9 mouse cellular contexts compared by ENCODE assay signal in the genomic region with DNA sequence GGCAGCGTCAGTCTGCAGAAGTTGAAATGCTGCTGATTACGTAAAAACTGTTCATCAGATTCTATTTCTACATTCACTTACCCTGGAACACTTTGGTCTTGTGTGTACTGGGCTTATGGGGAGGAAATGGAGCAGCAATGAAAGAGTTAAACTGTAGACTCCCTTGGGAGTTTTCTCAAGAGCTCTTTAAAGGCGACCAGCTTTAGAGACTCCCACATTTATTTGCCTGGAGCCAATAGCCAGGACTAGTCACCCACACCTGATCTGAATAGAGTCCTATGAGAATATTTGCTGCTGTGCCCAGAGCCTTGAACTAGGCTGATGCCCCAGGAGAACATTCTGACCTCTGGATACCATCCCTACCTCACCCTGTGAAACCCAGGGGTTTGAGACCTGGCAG. TPM values are rescaled to one million over a fixed set of nuclear protein-coding genes. Genes with fewer than 3 reads are reported as not detected.
DNase-seq lines count a peak whose midpoint lies in the region; ATAC-seq and TF ChIP-seq lines count a peak whose summit lies in the region.
"Had no signal": no experiment of that assay in that cellular context is flagged by ENCODE, and none has a peak within 500 bp of the region (broad histone marks: within the 10 kb centered on the region; RNA-seq: fewer than 3 reads in every experiment).

No protein-coding gene starts in this region.

- DNase-seq in lung, postnatal 10 days: no peak
- peak; percentile 29 for DNase-seq in hindbrain, embryonic 11.5 days (ENCODE audit: low spot score)
- DNase-seq in limb, embryonic 14.5 days (ENCODE audit: low spot score): no peak
- DNase-seq in telencephalon, adult 2 months (ENCODE audit: low read depth, low spot score): peak; percentile 17
- no peak for DNase-seq in urinary bladder, postnatal 14 days (ENCODE audit: low spot score)
- DNase-seq in adrenal gland, postnatal 10 days: no peak
- DNase-seq in heart, adult 8-10 months (ENCODE audit: low spot score): no peak

- peak overlapping the region; percentile 88 for H3K4me2 ChIP-seq in lung, embryonic 16.5 days (ENCODE audit: low read depth, low read length)
- peak overlapping the region; percentile 93 for H3K4me2 ChIP-seq in hindbrain, embryonic 11.5 days (replicated peaks; ENCODE audit: low read depth, low read length)
- H3K4me2 ChIP-seq in limb, embryonic 14.5 days (replicated peaks; ENCODE audit: low read depth, low read length, severe bottlenecking): peak overlapping the region; percentile 98

- no peak overlapping the region for H3K9ac ChIP-seq in lung, embryonic 16.5 days (ENCODE audit: low read length)
- H3K9ac ChIP-seq in hindbrain, embryonic 11.5 days (ENCODE audit: low read depth, low read length): no peak overlapping the region
- no peak overlapping the region for H3K9ac ChIP-seq in limb, embryonic 14.5 days (ENCODE audit: low read depth, low read length, severe bottlenecking)

- H3K27me3 ChIP-seq in lung, embryonic 16.5 days (ENCODE audit: control insufficient read depth, insufficient read depth, low read depth, low read length): peaks cover 2% of the 10 kb centered on the region; the same call in 1 of the 2 replicates
- no peaks in the 10 kb centered on the region for H3K27me3 ChIP-seq in hindbrain, embryonic 11.5 days (ENCODE audit: control insufficient read depth, insufficient read depth, low read length)
- no peaks in the 10 kb centered on the region for H3K27me3 ChIP-seq in limb, embryonic 14.5 days (ENCODE audit: control insufficient read depth, insufficient read depth, low read length)

- no peaks in the 10 kb centered on the region for H3K9me3 ChIP-seq in lung, embryonic 16.5 days (ENCODE audit: control insufficient read depth, low read length)
- no peaks in the 10 kb centered on the region for H3K9me3 ChIP-seq in hindbrain, embryonic 11.5 days (ENCODE audit: control insufficient read depth, low read length)
- H3K9me3 ChIP-seq in limb, embryonic 14.5 days (ENCODE audit: control insufficient read depth, low read length): no peaks in the 10 kb centered on the region

- peaks cover 7% of the 10 kb centered on the region for H3K4me1 ChIP-seq in lung, embryonic 16.5 days (replicated peaks; ENCODE audit: control insufficient read depth, insufficient read depth, low read length)
- H3K4me1 ChIP-seq in hindbrain, embryonic 11.5 days (replicated peaks; ENCODE audit: control insufficient read depth, insufficient read depth, low read length): no peaks in the 10 kb centered on the region
- no peaks in the 10 kb centered on the region for H3K4me1 ChIP-seq in limb, embryonic 14.5 days (ENCODE audit: control insufficient read depth, insufficient read depth, low read length)

- H3K27ac ChIP-seq in lung, embryonic 16.5 days (ENCODE audit: low read length): no peak overlapping the region
- no peak overlapping the region for H3K27ac ChIP-seq in hindbrain, embryonic 11.5 days (ENCODE audit: low read depth, low read length)
- no peak overlapping the region for H3K27ac ChIP-seq in limb, embryonic 14.5 days (replicated peaks; ENCODE audit: low read depth, low read length)

- H3K36me3 ChIP-seq in lung, embryonic 16.5 days (ENCODE audit: control insufficient read depth, insufficient read depth, low read length): no peaks in the 10 kb centered on the region
- no peaks in the 10 kb centered on the region for H3K36me3 ChIP-seq in hindbrain, embryonic 11.5 days (ENCODE audit: control insufficient read depth, insufficient read depth, low read length)
- H3K36me3 ChIP-seq in limb, embryonic 14.5 days (ENCODE audit: control insufficient read depth, insufficient read depth, low read length): no peaks in the 10 kb centered on the region

- ATAC-seq in lung, embryonic 16.5 days (ENCODE audit: low read depth): peak; percentile 54
- ATAC-seq in hindbrain, embryonic 11.5 days (ENCODE audit: low FRiP score): no peak
- ATAC-seq in limb, embryonic 14.5 days (ENCODE audit: low FRiP score, low read depth): no peak

- H3K4me3 ChIP-seq in lung, embryonic 16.5 days (ENCODE audit: low read length): no peak overlapping the region
- peak overlapping the region; percentile 64 for H3K4me3 ChIP-seq in hindbrain, embryonic 11.5 days (ENCODE audit: low read depth, low read length)
- peak overlapping the region; percentile 61 for H3K4me3 ChIP-seq in limb, embryonic 14.5 days (replicated peaks; ENCODE audit: low read length)

- 6% methylated on average over 3 of the region's 3 CpGs for WGBS in lung, embryonic 16.5 days
- 23% methylated on average over 3 of the region's 3 CpGs for WGBS in hindbrain, embryonic 11.5 days
- WGBS in limb, embryonic 14.5 days: 9% methylated on average over 3 of the region's 3 CpGs

- TF ChIP-seq POLR2A in limb, embryonic 14.5 days (IDR thresholded peaks at IDR 0.05; ENCODE audit: borderline replicate concordance, extremely low read depth, insufficient read depth, insufficient read length): no peak

RNA-seq across cellular contexts. Expression of a gene that starts 1.7 kb away (rescaled TPM):
- polyA plus RNA-seq in lung, embryonic 16.5 days (2015; fragmentation: Nextera tagmentation; extraction: Ambion mirVana): 2.0 and 2.1 TPM in 2 replicates
- 18.1 and 20.8 TPM in 2 replicates for polyA plus RNA-seq in hindbrain, embryonic 11.5 days (2014; fragmentation: Nextera tagmentation; extraction: Ambion mirVana)
- 7.2 and 7.4 TPM in 2 replicates for polyA plus RNA-seq in limb, embryonic 14.5 days (2012; rRNA removed)
- polyA plus RNA-seq in limb, embryonic 14.5 days (2014; fragmentation: Nextera tagmentation; extraction: Ambion mirVana): 12.7 and 12.8 TPM in 2 replicates
- total RNA-seq in adrenal gland, postnatal 10 days (2021): 1 to 10 TPM; 4.9 to 7.8 TPM
- total RNA-seq in heart, adult 8-10 months (2022): under 1 TPM in 3 of 4 experiments, not detected in 1; 0.09 to 0.33 (median 0.13) TPM
- total RNA-seq: common myeloid progenitor, adult 5-6 weeks had no signal

Comparison
In these comparisons a context has a peak if more than half of its experiments do, and no peak if none do; other contexts are left out.
1. DNase-seq: peak in hindbrain, embryonic 11.5 days (single experiment) and telencephalon, adult 2 months (single experiment); none in lung, postnatal 10 days (single experiment), limb, embryonic 14.5 days (single experiment), urinary bladder, postnatal 14 days (single experiment), adrenal gland, postnatal 10 days (single experiment) and heart, adult 8-10 months (single experiment).
2. Peak in every context shown above with its lines, with median percentiles within 50 percentile points of each other: H3K4me2 ChIP-seq.